Mouse (Mus musculus) MEL (cell line): ENCODE data around the gene Polr1d. TPM values are rescaled to one million over a fixed set of nuclear protein-coding genes. Genes with fewer than 3 reads are reported as not detected.

ENCODE experiments used
- DNase-seq: peaks from one replicate; pipeline ENCODE4 v3.0.0; 2011; ENCODE audit warnings: low read depth, low spot score
- H3K27ac ChIP-seq: 2 replicates; pipeline ENCODE4 v1.5.1; 2012; ENCODE audit warnings: low read depth, mild to moderate bottlenecking, control low read depth, low read length, moderate library complexity; ENCODE audit not compliant: control insufficient read depth
- H3K27me3 ChIP-seq, 2 experiments: fragments of 150-350 bp in 1 of 2; sonication (generic) in 1 of 2; 2 replicates each; pipeline ENCODE4 v1.6.1; 2012; ENCODE audit warnings: low read length in 2 of 2, mild to moderate bottlenecking in 2 of 2, improper control_type of control experiment in 1 of 2, moderate library complexity in 1 of 2; ENCODE audit not compliant: insufficient read depth in 2 of 2, control insufficient read depth in 1 of 2
- H3K36me3 ChIP-seq, 2 experiments: 2 replicates each; pipeline ENCODE4 v1.6.1; 2012 to 2014; ENCODE audit warnings: low read length in 2 of 2, improper control_type of control experiment in 1 of 2, inconsistent platforms in 1 of 2, mild to moderate bottlenecking in 1 of 2; ENCODE audit not compliant: insufficient read depth in 2 of 2, control insufficient read depth in 1 of 2
- H3K4me1 ChIP-seq, 2 experiments: fragments of 150-350 bp in 1 of 2; sonication (generic) in 1 of 2; 2 replicates each; pipeline ENCODE4 v1.6.1; 2012; ENCODE audit warnings: low read length in 2 of 2, improper control_type of control experiment in 1 of 2, mild to moderate bottlenecking in 1 of 2; ENCODE audit not compliant: insufficient read depth in 2 of 2, control insufficient read depth in 1 of 2
- H3K4me3 ChIP-seq, 2 experiments: fragments of 150-350 bp in 1 of 2; sonication (generic) in 1 of 2; 2 replicates each; pipeline ENCODE4 v1.5.1; 2012; ENCODE audit warnings: low read depth in 2 of 2, low read length in 2 of 2, mild to moderate bottlenecking in 2 of 2, moderate library complexity in 2 of 2, control low read depth in 1 of 2, improper control_type of control experiment in 1 of 2; ENCODE audit not compliant: control insufficient read depth in 1 of 2, insufficient read depth in 1 of 2
- H3K79me2 ChIP-seq: 2 replicates; pipeline ENCODE4 v1.6.1; 2012; ENCODE audit warnings: mild to moderate bottlenecking, low read length, moderate library complexity; ENCODE audit not compliant: control insufficient read depth, poor library complexity, insufficient read depth
- H3K9ac ChIP-seq: 2 replicates; pipeline ENCODE4 v1.6.1; 2012; ENCODE audit warnings: low read depth, mild to moderate bottlenecking, control low read depth, low read length, moderate library complexity; ENCODE audit not compliant: control insufficient read depth, poor library complexity, severe bottlenecking
- H3K9me3 ChIP-seq: fragments of 150-350 bp; sonication (generic); replicated peaks from 2 replicates; pipeline ENCODE4 v1.6.1; 2012; ENCODE audit warnings: mild to moderate bottlenecking, low read length, improper control_type of control experiment, moderate library complexity; ENCODE audit not compliant: insufficient read depth
- BHLHE40 ChIP-seq: IDR thresholded peaks from 2 replicates; pipeline ENCODE4 v1.6.1; 2012; ENCODE audit warnings: low read depth, mild to moderate bottlenecking, inconsistent platforms, low read length, improper control_type of control experiment, borderline replicate concordance
- CHD1 ChIP-seq: IDR thresholded peaks from 2 replicates; pipeline ENCODE4 v1.6.1; 2012; ENCODE audit warnings: low read depth, mild to moderate bottlenecking, inconsistent platforms, low read length, improper control_type of control experiment
- CHD2 ChIP-seq: IDR thresholded peaks from 2 replicates; pipeline ENCODE4 v1.6.1; 2011; ENCODE audit warnings: low read length, improper control_type of control experiment
- E2F4 ChIP-seq: IDR thresholded peaks from 2 replicates; pipeline ENCODE4 v1.6.1; 2011; ENCODE audit warnings: low read depth, low read length, improper control_type of control experiment, borderline replicate concordance
- ELF1 ChIP-seq: IDR thresholded peaks from 2 replicates; pipeline ENCODE4 v1.6.1; 2014; ENCODE audit warnings: low read depth, mild to moderate bottlenecking, inconsistent platforms, low read length, improper control_type of control experiment, moderate library complexity
- EP300 ChIP-seq, 2 experiments: IDR thresholded peaks; 2 replicates each; pipeline ENCODE4 v1.6.1; 2011; ENCODE audit warnings: improper control_type of control experiment in 2 of 2, low read length in 2 of 2, low read depth in 1 of 2, mild to moderate bottlenecking in 1 of 2
- ETS1 ChIP-seq: IDR thresholded peaks from 2 replicates; pipeline ENCODE4 v1.6.1; 2012; ENCODE audit warnings: low read depth, mild to moderate bottlenecking, inconsistent platforms, low read length, improper control_type of control experiment, moderate library complexity
- GABPA ChIP-seq: IDR thresholded peaks from 2 replicates; pipeline ENCODE4 v1.6.1; 2012; ENCODE audit warnings: low read depth, mild to moderate bottlenecking, inconsistent platforms, low read length, improper control_type of control experiment, moderate library complexity
- GATA1 ChIP-seq: IDR thresholded peaks from 2 replicates; pipeline ENCODE4 v1.6.1; 2011; ENCODE audit warnings: low read depth, low read length, improper control_type of control experiment
- HCFC1 ChIP-seq: IDR thresholded peaks from 2 replicates; pipeline ENCODE4 v1.6.1; 2012; ENCODE audit warnings: low read depth, mild to moderate bottlenecking, inconsistent platforms, low read length, improper control_type of control experiment, moderate library complexity
- KAT2A ChIP-seq: conservative IDR thresholded peaks from 2 replicates; pipeline ENCODE4 v1.6.1; 2012; ENCODE audit warnings: low read depth, low read length, improper control_type of control experiment, inconsistent platforms
- MAX ChIP-seq: IDR thresholded peaks from 2 replicates; pipeline ENCODE4 v1.6.1; 2011; ENCODE audit warnings: low read length, improper control_type of control experiment
- MXI1 ChIP-seq: IDR thresholded peaks from 2 replicates; pipeline ENCODE4 v1.6.1; 2011; ENCODE audit warnings: mild to moderate bottlenecking, low read depth, low read length, improper control_type of control experiment
- NELFE ChIP-seq: IDR thresholded peaks from 2 replicates; pipeline ENCODE4 v1.6.1; 2011; ENCODE audit warnings: low read depth, low read length, improper control_type of control experiment
- NRF1 ChIP-seq: IDR thresholded peaks from 2 replicates; pipeline ENCODE4 v1.6.1; 2014; ENCODE audit warnings: low read depth, mild to moderate bottlenecking, inconsistent platforms, low read length, improper control_type of control experiment, moderate library complexity; ENCODE audit not compliant: poor library complexity, insufficient read depth, severe bottlenecking
- TBP ChIP-seq: IDR thresholded peaks from 2 replicates; pipeline ENCODE4 v1.8.0; 2011; ENCODE audit warnings: low read depth, low read length, improper control_type of control experiment
- USF2 ChIP-seq, 2 experiments: IDR thresholded peaks; 2 replicates each; pipeline ENCODE4 v1.6.1; 2011 to 2012; ENCODE audit warnings: improper control_type of control experiment in 2 of 2, low read length in 2 of 2, borderline replicate concordance in 1 of 2, inconsistent platforms in 1 of 2, low read depth in 1 of 2, mild to moderate bottlenecking in 1 of 2; ENCODE audit not compliant: insufficient read depth in 1 of 2
- ZC3H11A ChIP-seq: IDR thresholded peaks from 2 replicates; pipeline ENCODE4 v1.6.1; 2012; ENCODE audit warnings: low read depth, mild to moderate bottlenecking, inconsistent platforms, low read length, improper control_type of control experiment
- ZNF384 ChIP-seq: IDR thresholded peaks from 2 replicates; pipeline ENCODE4 v1.6.1; 2012; ENCODE audit warnings: low read depth, mild to moderate bottlenecking, inconsistent platforms, low read length, improper control_type of control experiment
- polyA plus RNA-seq, 2 experiments: library from polyadenylated mRNA; stranded (reverse) in 1 of 2; unstranded in 1 of 2; fragments of >175 nt in 1 of 2; fragments of >200 nt in 1 of 2; gene quantifications; 2 replicates each; pipeline versions ENCODE4 v1.2.1 to v1.2.4; 2012; ENCODE audit warnings: low replicate concordance in 2 of 2, low read depth in 1 of 2; ENCODE audit not compliant: insufficient read length in 2 of 2, insufficient read depth in 1 of 2, missing spikeins in 1 of 2
- total RNA-seq: library from RNA; depleted of rRNA; stranded (reverse); fragments of 300-350 nt; gene quantifications from 2 replicates; pipeline ENCODE4 v1.2.3, GENCODE M21; 2012

Polr1d gene
- total and polyA plus RNA-seq, 3 experiments, result 185 to 506 (median 388) TPM

DNA sequence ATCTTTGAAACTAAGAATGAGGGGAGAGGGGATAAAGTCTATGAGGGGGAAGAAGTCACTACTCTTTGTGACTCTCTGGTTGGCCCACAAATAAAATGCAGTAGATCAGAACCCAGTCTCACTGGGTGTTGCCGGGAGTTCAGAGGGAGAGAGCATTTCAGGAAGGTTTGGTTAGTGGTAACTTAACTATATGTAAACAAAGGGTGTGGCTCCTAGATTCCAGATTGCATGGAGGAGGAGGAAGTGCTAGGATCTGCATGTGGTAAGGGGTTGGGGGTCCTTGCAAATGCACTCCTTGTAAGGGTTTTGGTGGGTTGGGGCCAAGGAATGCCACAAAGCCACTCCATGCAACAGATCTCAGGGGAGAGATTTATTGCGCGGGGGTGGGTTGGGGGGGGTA is 79.5 kb downstream of the Polr1d start:
- TF ChIP-seq ZC3H11A, result no peak
- TF ChIP-seq TBP, result no peak
- no peak for TF ChIP-seq CHD1
- no peak for TF ChIP-seq MXI1
- no peak for TF ChIP-seq ZNF384
- no peak for TF ChIP-seq ETS1
- TF ChIP-seq MAX, result no peak
- no peak for TF ChIP-seq ELF1
- no peak for TF ChIP-seq GATA1
- no peak for TF ChIP-seq GABPA
- Histone ChIP-seq H3K4me3 (no peak overlapping the region), H3K9me3 (no peaks in the 10 kb centered on the region), H3K36me3 (no peaks in the 10 kb centered on the region), H3K4me1 (no peaks in the 10 kb centered on the region), H3K27me3 (no peaks in the 10 kb centered on the region), H3K9ac (no peak overlapping the region), H3K27ac (no peak overlapping the region), H3K79me2 (no peaks in the 10 kb centered on the region)
- no peak for DNase-seq

DNA sequence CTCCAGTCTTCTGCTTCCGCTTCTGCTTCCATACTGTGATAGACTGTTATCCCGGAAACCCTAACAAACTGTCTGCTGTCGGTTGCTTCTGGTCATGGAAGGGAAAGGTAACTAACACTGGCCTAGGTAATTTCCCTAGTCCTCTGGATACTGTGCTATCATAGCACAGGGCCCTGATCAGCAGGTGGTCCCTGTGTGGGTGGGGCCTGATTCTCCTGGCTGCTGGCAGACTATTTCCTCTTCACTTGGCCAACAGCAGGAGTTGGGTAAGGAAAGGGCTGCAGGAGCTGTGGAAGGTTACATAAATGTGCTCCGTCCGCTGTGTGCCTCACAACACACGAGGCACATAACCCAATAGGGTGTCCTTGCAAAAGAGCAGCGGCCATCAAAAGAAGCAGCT is 80.6 kb downstream of the Polr1d start:
- H3K27me3 ChIP-seq, result no peaks in the 10 kb centered on the region
- H3K79me2 ChIP-seq, result no peaks in the 10 kb centered on the region
- H3K4me1 ChIP-seq, result no peaks in the 10 kb centered on the region
- no peaks in the 10 kb centered on the region for H3K36me3 ChIP-seq
- no peak overlapping the region for H3K27ac ChIP-seq
- no peaks in the 10 kb centered on the region for H3K9me3 ChIP-seq
- H3K4me3 ChIP-seq, result no peak overlapping the region
- no peak overlapping the region for H3K9ac ChIP-seq
- TF ChIP-seq EP300 (IDR thresholded peaks at IDR 0.05; ENCODE audit: low read depth in 1 of 2, low read length in 2 of 2) (no peak), MXI1 (no peak), ELF1 (no peak), NRF1 (no peak), NELFE (no peak), HCFC1 (no peak), USF2 (IDR thresholded peaks at IDR 0.05; ENCODE audit: borderline replicate concordance in 1 of 2, insufficient read depth in 1 of 2, low read depth in 1 of 2, low read length in 2 of 2) (no peak), E2F4 (no peak), BHLHE40 (no peak), CHD2 (no peak), GATA1 (no peak), KAT2A (no peak)
- DNase-seq, result no peak
